Mouse (Mus musculus): ENCODE data around the gene Tst. TPM values are rescaled to one million over a fixed set of nuclear protein-coding genes. Genes with fewer than 3 reads are reported as not detected.

Tst gene
- polyA plus RNA-seq (2012; ENCODE audit: insufficient read depth, insufficient read length, missing spikeins): 1.4 and 2.1 TPM in 2 replicates

GRCm38 (mm10) chr15:78405517-78406211, at the start of gene Tst:
TSS of gene Tst (minus strand) at chr15:78405907.
- Histone ChIP-seq H3K27ac (ENCODE audit: insufficient read depth, low read depth, low read length) (peak within 1 kb of the TSS; percentile 88), H3K4me3 (ENCODE audit: insufficient read depth, low read length) (peak within 1 kb of the TSS; percentile 83), H3K4me1 (ENCODE audit: control insufficient read depth, insufficient read depth, low read length) (peaks cover 52% of the 10 kb centered on the region)
- TF ChIP-seq CTCF (IDR thresholded peaks at IDR 0.05; ENCODE audit: low read depth, low read length) (no peak), POLR2A (IDR thresholded peaks at IDR 0.05; ENCODE audit: borderline replicate concordance, low read depth, low read length) (no peak)

- no peak for TF ChIP-seq POLR2A (IDR thresholded peaks at IDR 0.05; ENCODE audit: borderline replicate concordance, low read depth, low read length)
- no peak for TF ChIP-seq CTCF (IDR thresholded peaks at IDR 0.05; ENCODE audit: low read depth, low read length)
- no peak overlapping the region for H3K27ac ChIP-seq (ENCODE audit: insufficient read depth, low read depth, low read length)
Observed at GRCm38 (mm10) chr15:78455168-78455567, 49.5 kb upstream of the Tst start.

GRCm38 (mm10) chr15:78452929-78453328, 47.2 kb upstream of the Tst start:
- no peak overlapping the region for H3K4me3 ChIP-seq (ENCODE audit: insufficient read depth, low read length)
- peaks cover 26% of the 10 kb centered on the region for H3K4me1 ChIP-seq (ENCODE audit: control insufficient read depth, insufficient read depth, low read length)
- no peak overlapping the region for H3K27ac ChIP-seq (ENCODE audit: insufficient read depth, low read depth, low read length)
- no peak for TF ChIP-seq POLR2A (IDR thresholded peaks at IDR 0.05; ENCODE audit: borderline replicate concordance, low read depth, low read length)
- no peak for TF ChIP-seq CTCF (IDR thresholded peaks at IDR 0.05; ENCODE audit: low read depth, low read length)

More at GRCm38 (mm10) chr15:78455168-78455567, 49.5 kb upstream of the Tst start:
- peaks cover 13% of the 10 kb centered on the region for H3K4me1 ChIP-seq (ENCODE audit: control insufficient read depth, insufficient read depth, low read length)
- no peak overlapping the region for H3K4me3 ChIP-seq (ENCODE audit: insufficient read depth, low read length)

- Histone ChIP-seq H3K4me1 (ENCODE audit: control insufficient read depth, insufficient read depth, low read length) (peaks cover 26% of the 10 kb centered on the region), H3K4me3 (ENCODE audit: insufficient read depth, low read length) (no peak overlapping the region), H3K27ac (ENCODE audit: insufficient read depth, low read depth, low read length) (no peak overlapping the region)
- TF ChIP-seq CTCF (IDR thresholded peaks at IDR 0.05; ENCODE audit: low read depth, low read length) (no peak), POLR2A (IDR thresholded peaks at IDR 0.05; ENCODE audit: borderline replicate concordance, low read depth, low read length) (no peak)
Observed at GRCm38 (mm10) chr15:78451201-78451600, 45.5 kb upstream of the Tst start.

GRCm38 (mm10) chr15:78450419-78450768, 44.7 kb upstream of the Tst start:
- TF ChIP-seq POLR2A (IDR thresholded peaks at IDR 0.05; ENCODE audit: borderline replicate concordance, low read depth, low read length) (no peak), CTCF (IDR thresholded peaks at IDR 0.05; ENCODE audit: low read depth, low read length) (no peak)
- peaks cover 26% of the 10 kb centered on the region for H3K4me1 ChIP-seq (ENCODE audit: control insufficient read depth, insufficient read depth, low read length)
- H3K4me3 ChIP-seq (ENCODE audit: insufficient read depth, low read length): no peak overlapping the region
- H3K27ac ChIP-seq (ENCODE audit: insufficient read depth, low read depth, low read length): peak overlapping the region; percentile 35

GRCm38 (mm10) chr15:78449694-78450418, 44.1 kb upstream of the Tst start:
- no peak for TF ChIP-seq CTCF (IDR thresholded peaks at IDR 0.05; ENCODE audit: low read depth, low read length)
- no peak for TF ChIP-seq POLR2A (IDR thresholded peaks at IDR 0.05; ENCODE audit: borderline replicate concordance, low read depth, low read length)
- peak overlapping the region; percentile 35 for H3K27ac ChIP-seq (ENCODE audit: insufficient read depth, low read depth, low read length)
- H3K4me3 ChIP-seq (ENCODE audit: insufficient read depth, low read length): no peak overlapping the region
- peaks cover 26% of the 10 kb centered on the region for H3K4me1 ChIP-seq (ENCODE audit: control insufficient read depth, insufficient read depth, low read length)

- Histone ChIP-seq H3K4me3 (ENCODE audit: insufficient read depth, low read length) (no peak overlapping the region), H3K4me1 (ENCODE audit: control insufficient read depth, insufficient read depth, low read length) (peaks cover 26% of the 10 kb centered on the region), H3K27ac (ENCODE audit: insufficient read depth, low read depth, low read length) (no peak overlapping the region)
- TF ChIP-seq CTCF (IDR thresholded peaks at IDR 0.05; ENCODE audit: low read depth, low read length) (no peak), POLR2A (IDR thresholded peaks at IDR 0.05; ENCODE audit: borderline replicate concordance, low read depth, low read length) (no peak)
Observed at GRCm38 (mm10) chr15:78449131-78449530, 43.4 kb upstream of the Tst start.

GRCm38 (mm10) chr15:78447746-78448535, 42.2 kb upstream of the Tst start:
- Histone ChIP-seq H3K4me1 (ENCODE audit: control insufficient read depth, insufficient read depth, low read length) (peaks cover 26% of the 10 kb centered on the region), H3K4me3 (ENCODE audit: insufficient read depth, low read length) (peak overlapping the region; percentile 62), H3K27ac (ENCODE audit: insufficient read depth, low read depth, low read length) (peak overlapping the region; percentile 57)
- TF ChIP-seq POLR2A (IDR thresholded peaks at IDR 0.05; ENCODE audit: borderline replicate concordance, low read depth, low read length) (no peak), CTCF (IDR thresholded peaks at IDR 0.05; ENCODE audit: low read depth, low read length) (peak; percentile 93)

- Histone ChIP-seq H3K4me1 (ENCODE audit: control insufficient read depth, insufficient read depth, low read length) (peaks cover 26% of the 10 kb centered on the region), H3K27ac (ENCODE audit: insufficient read depth, low read depth, low read length) (no peak overlapping the region)
Observed at GRCm38 (mm10) chr15:78447121-78447520, 41.4 kb upstream of the Tst start.

More at GRCm38 (mm10) chr15:78447121-78447520, 41.4 kb upstream of the Tst start:
- no peak overlapping the region for H3K4me3 ChIP-seq (ENCODE audit: insufficient read depth, low read length)
- TF ChIP-seq POLR2A (IDR thresholded peaks at IDR 0.05; ENCODE audit: borderline replicate concordance, low read depth, low read length) (no peak), CTCF (IDR thresholded peaks at IDR 0.05; ENCODE audit: low read depth, low read length) (no peak)
